Mouse (Mus musculus) cortical plate, adult 2 months (tissue): ENCODE measurements around the gene Dis3l2. TPM values are rescaled to one million over a fixed set of nuclear protein-coding genes. Genes with fewer than 3 reads are reported as not detected.

Source experiments
- H3K27ac ChIP-seq: fragments of 200-500 bp; 2 replicates; pipeline ENCODE4 v1.5.1; 2012; ENCODE audit warnings: low read length, control low read depth, inconsistent platforms; ENCODE audit not compliant: insufficient read depth
- H3K4me1 ChIP-seq: fragments of 200-500 bp; 2 replicates; pipeline ENCODE4 v1.6.1; 2011; ENCODE audit warnings: low read length; ENCODE audit not compliant: control insufficient read depth, insufficient read depth
- H3K4me3 ChIP-seq: fragments of 200-500 bp; 2 replicates; pipeline ENCODE4 v1.5.1; 2011; ENCODE audit warnings: mild to moderate bottlenecking, low read length, control low read depth; ENCODE audit not compliant: insufficient read depth
- CTCF ChIP-seq: fragments of 200-500 bp; IDR thresholded peaks from 2 replicates; pipeline ENCODE4 v1.5.1; 2011; ENCODE audit warnings: mild to moderate bottlenecking, control low read depth, low read length; ENCODE audit not compliant: insufficient read depth; ENCODE audit errors: extremely low read depth
- POLR2A ChIP-seq: fragments of 200-500 bp; IDR thresholded peaks from 2 replicates; pipeline ENCODE4 v1.6.1; 2011; ENCODE audit warnings: mild to moderate bottlenecking, low read length, control low read depth; ENCODE audit not compliant: insufficient read depth; ENCODE audit errors: extremely low read depth
- polyA plus RNA-seq: library from polyadenylated mRNA; depleted of rRNA; stranded (reverse); fragments of >200 nt; gene quantifications from 2 replicates; pipeline ENCODE4 v1.2.3, GENCODE M21; 2012; rRNA removed

Gene Dis3l2
- polyA plus RNA-seq: 22.7 and 22.8 TPM in 2 replicates

GRCm38 (mm10) chr1:86703300-86703964, at the start of gene Dis3l2:
TSS of gene Dis3l2 (plus strand) at chr1:86703808.
- 0 out of 2 replicates have a peak, but pooled peaks cover 2% of the 10 kb centered on the region for H3K4me1 ChIP-seq
- H3K4me3 ChIP-seq: peak within 1 kb of the TSS; percentile 59
- no peak for TF ChIP-seq CTCF
- peak; percentile 36; the same call in 1 of the 2 replicates for TF ChIP-seq POLR2A
- H3K27ac ChIP-seq: peak within 1 kb of the TSS; percentile 87

- H3K4me1 ChIP-seq: no peaks in the 10 kb centered on the region
These were observed 46.5 kb upstream of the Dis3l2 start for GRCm38 (mm10) chr1:86657071-86657470.

GRCm38 (mm10) chr1:86665091-86665490, 38.5 kb upstream of the Dis3l2 start:
- TF ChIP-seq CTCF (no peak), POLR2A (no peak)
- no peak overlapping the region for H3K4me3 ChIP-seq
- no peak overlapping the region for H3K27ac ChIP-seq
- H3K4me1 ChIP-seq: no peaks in the 10 kb centered on the region

More at GRCm38 (mm10) chr1:86657071-86657470, 46.5 kb upstream of the Dis3l2 start:
- TF ChIP-seq CTCF: no peak
- TF ChIP-seq POLR2A: no peak
- Histone ChIP-seq H3K4me3 (no peak overlapping the region), H3K27ac (no peak overlapping the region)

- H3K4me3 ChIP-seq: peak overlapping the region; percentile 50
- H3K27ac ChIP-seq: no peak overlapping the region
- H3K4me1 ChIP-seq: no peaks in the 10 kb centered on the region
- TF ChIP-seq POLR2A (no peak), CTCF (peak; percentile 71)
These were observed 33.9 kb upstream of the Dis3l2 start for GRCm38 (mm10) chr1:86669552-86670273.

- no peaks in the 10 kb centered on the region for H3K4me1 ChIP-seq
- peak; percentile 92 for TF ChIP-seq POLR2A
- peak; percentile 44 for TF ChIP-seq CTCF
- peak within 1 kb of the TSS; percentile 50 for H3K4me3 ChIP-seq
- H3K27ac ChIP-seq: no peak within 1 kb of the TSS
These were observed 33.1 kb upstream of the Dis3l2 start, which contains the start of gene Nppc for GRCm38 (mm10) chr1:86670279-86671038. TSS of gene Nppc (minus strand) at chr1:86670571.

- no peak overlapping the region for H3K4me3 ChIP-seq
- no peaks in the 10 kb centered on the region for H3K4me1 ChIP-seq
- H3K27ac ChIP-seq: no peak overlapping the region
- TF ChIP-seq CTCF: no peak
- no peak for TF ChIP-seq POLR2A
These were observed 29.2 kb upstream of the Dis3l2 start for GRCm38 (mm10) chr1:86674385-86674784.

- Histone ChIP-seq H3K4me3 (no peak overlapping the region), H3K27ac (no peak overlapping the region), H3K4me1 (no peaks in the 10 kb centered on the region)
- no peak for TF ChIP-seq CTCF
- no peak for TF ChIP-seq POLR2A
These were observed 28.5 kb upstream of the Dis3l2 start for GRCm38 (mm10) chr1:86675126-86675525.

GRCm38 (mm10) chr1:86677624-86678023, 26.0 kb upstream of the Dis3l2 start:
- Histone ChIP-seq H3K27ac (no peak overlapping the region), H3K4me3 (no peak overlapping the region), H3K4me1 (no peaks in the 10 kb centered on the region)
- TF ChIP-seq CTCF (no peak), POLR2A (no peak)

GRCm38 (mm10) chr1:86678667-86679066, 24.9 kb upstream of the Dis3l2 start:
- Histone ChIP-seq H3K27ac (no peak overlapping the region), H3K4me3 (no peak overlapping the region), H3K4me1 (no peaks in the 10 kb centered on the region)
- no peak for TF ChIP-seq POLR2A
- TF ChIP-seq CTCF: no peak
